ENCODE assay signal across 10 mouse cellular contexts in genomic region chr13:25808564-25809253, GRCm38 (mm10).
"Had no signal": no experiment of that assay in that cellular context is flagged by ENCODE, and none has a peak within 500 bp of the region (broad histone marks: within the 10 kb centered on the region; RNA-seq: fewer than 3 reads in every experiment).

No protein-coding gene starts in this region.

- H3K4me1 ChIP-seq: limb, embryonic 13.5 days; midbrain, embryonic 12.5 days; neural tube, embryonic 15.5 days had no signal

- DNase-seq: kidney, postnatal 14 days; left cerebral cortex, postnatal 4 days; lung, adult 18-20 months; right cerebral cortex, adult 18-20 months; right cerebral cortex, postnatal 25 days; thymus, postnatal 36 days had no signal

- H3K4me2 ChIP-seq: limb, embryonic 13.5 days; midbrain, embryonic 12.5 days; neural tube, embryonic 15.5 days had no signal

- H3K4me3 ChIP-seq: limb, embryonic 13.5 days; midbrain, embryonic 12.5 days; neural tube, embryonic 15.5 days had no signal

- H3K27ac ChIP-seq: limb, embryonic 13.5 days; liver, embryonic 14.5 days; midbrain, embryonic 12.5 days; neural tube, embryonic 15.5 days had no signal

- H3K36me3 ChIP-seq: limb, embryonic 13.5 days; midbrain, embryonic 12.5 days; neural tube, embryonic 15.5 days had no signal

- H3K9ac ChIP-seq: limb, embryonic 13.5 days; liver, embryonic 14.5 days; midbrain, embryonic 12.5 days; neural tube, embryonic 15.5 days had no signal

- H3K9me3 ChIP-seq: limb, embryonic 13.5 days; midbrain, embryonic 12.5 days; neural tube, embryonic 15.5 days had no signal

- H3K27me3 ChIP-seq: limb, embryonic 13.5 days; midbrain, embryonic 12.5 days; neural tube, embryonic 15.5 days had no signal
